ENCODE assay signal across 23 mouse cellular contexts in genomic region chr4:44994776-44995175, GRCm38 (mm10). TPM values are rescaled to one million over a fixed set of nuclear protein-coding genes. Genes with fewer than 3 reads are reported as not detected.
A peak's percentile ranks its signal among the peaks of the same experiment; 100 is the strongest.
DNase-seq lines count a peak whose midpoint lies in the region; ATAC-seq lines count a peak whose summit lies in the region.
"Had no signal": no experiment of that assay in that cellular context is flagged by ENCODE, and none has a peak within 500 bp of the region (broad histone marks: within the 10 kb centered on the region; RNA-seq: fewer than 3 reads in every experiment).

No protein-coding gene starts in this region.

- peak overlapping the region; percentile 18; the same call in 1 of the 2 replicates for H3K27ac ChIP-seq in hindbrain, embryonic 12.5 days
- no peak overlapping the region for H3K27ac ChIP-seq in hindbrain, embryonic 14.5 days
- H3K27ac ChIP-seq in midbrain, embryonic 11.5 days (ENCODE audit: low read depth, low read length): no peak overlapping the region
- H3K27ac ChIP-seq in midbrain, embryonic 15.5 days: no peak overlapping the region
- peak overlapping the region; percentile 80; the same call in 1 of the 2 replicates for H3K27ac ChIP-seq in liver, embryonic 16.5 days (ENCODE audit: low read length)
- H3K27ac ChIP-seq: embryonic facial prominence, embryonic 12.5 days; hindbrain, postnatal 0 days; left cerebral cortex, adult 2 months; lung, embryonic 15.5 days; macrophage; midbrain, embryonic 12.5 days had no signal

- WGBS in hindbrain, embryonic 12.5 days: 86% methylated on average over 18 of the region's 18 CpGs
- 84% methylated on average over 18 of the region's 18 CpGs for WGBS in hindbrain, embryonic 14.5 days
- WGBS in midbrain, embryonic 11.5 days: 88% methylated on average over 18 of the region's 18 CpGs
- WGBS in midbrain, embryonic 15.5 days: 82% methylated on average over 18 of the region's 18 CpGs
- 86% methylated on average over 18 of the region's 18 CpGs for WGBS in liver, embryonic 16.5 days (ENCODE audit: insufficient replicate concordance)

- no peaks in the 10 kb centered on the region for H3K27me3 ChIP-seq in hindbrain, embryonic 12.5 days
- H3K27me3 ChIP-seq in hindbrain, embryonic 14.5 days (ENCODE audit: control insufficient read depth, insufficient read depth, low read length): no peaks in the 10 kb centered on the region
- no peaks in the 10 kb centered on the region for H3K27me3 ChIP-seq in midbrain, embryonic 11.5 days (ENCODE audit: control insufficient read depth, insufficient read depth, low read length)
- H3K27me3 ChIP-seq in midbrain, embryonic 15.5 days (replicated peaks): no peaks in the 10 kb centered on the region
- H3K27me3 ChIP-seq in liver, embryonic 16.5 days (ENCODE audit: control insufficient read depth, insufficient read depth, low read depth, low read length): no peaks in the 10 kb centered on the region
- H3K27me3 ChIP-seq: CH12.LX; embryonic facial prominence, embryonic 12.5 days; heart, embryonic 12.5 days; lung, embryonic 15.5 days; midbrain, embryonic 12.5 days had no signal

- H3K9me3 ChIP-seq in hindbrain, embryonic 12.5 days (replicated peaks): no peaks in the 10 kb centered on the region
- no peaks in the 10 kb centered on the region for H3K9me3 ChIP-seq in hindbrain, embryonic 14.5 days (ENCODE audit: control insufficient read depth, low read length)
- H3K9me3 ChIP-seq in midbrain, embryonic 11.5 days (ENCODE audit: control insufficient read depth, low read length): no peaks in the 10 kb centered on the region
- H3K9me3 ChIP-seq in midbrain, embryonic 15.5 days: no peaks in the 10 kb centered on the region
- H3K9me3 ChIP-seq in liver, embryonic 16.5 days (replicated peaks; ENCODE audit: control insufficient read depth, low read length): no peaks in the 10 kb centered on the region
- H3K9me3 ChIP-seq: embryonic facial prominence, embryonic 12.5 days; heart, embryonic 12.5 days; lung, embryonic 15.5 days; midbrain, embryonic 12.5 days had no signal

- no peak for ATAC-seq in hindbrain, embryonic 12.5 days (ENCODE audit: low FRiP score)
- ATAC-seq in hindbrain, embryonic 14.5 days (ENCODE audit: low FRiP score): no peak
- ATAC-seq in midbrain, embryonic 11.5 days (ENCODE audit: low FRiP score): no peak
- ATAC-seq in midbrain, embryonic 15.5 days (replicated peaks): no peak
- no peak for ATAC-seq in liver, embryonic 16.5 days (ENCODE audit: low read depth)
- ATAC-seq in megakaryocyte-erythroid progenitor cell, adult 5-6 weeks (replicated peaks; ENCODE audit: low FRiP score, low TSS enrichment, poor library complexity, severe bottlenecking): no peak
- ATAC-seq: forebrain, embryonic 14.5 days; hindbrain, postnatal 0 days; intestine, embryonic 16.5 days had no signal

- no peak for DNase-seq in hindbrain, embryonic 14.5 days (ENCODE audit: low spot score)
- DNase-seq in midbrain, embryonic 11.5 days (ENCODE audit: low spot score, missing footprints): peak; percentile 26
- DNase-seq in R1 (ENCODE audit: low read depth, low spot score): peak; percentile 66
- DNase-seq in lung, postnatal 25 days (ENCODE audit: low spot score): no peak
- DNase-seq: B cell, adult 2 months; cerebellum, adult 11-12 months; cerebellum, postnatal 14 days; heart, postnatal 10 days; kidney, postnatal 36 days had no signal

- no peak overlapping the region for H3K4me3 ChIP-seq in hindbrain, embryonic 12.5 days
- H3K4me3 ChIP-seq in hindbrain, embryonic 14.5 days (replicated peaks; ENCODE audit: low read length): no peak overlapping the region
- H3K4me3 ChIP-seq in midbrain, embryonic 11.5 days (ENCODE audit: low read depth, low read length): no peak overlapping the region
- H3K4me3 ChIP-seq in midbrain, embryonic 15.5 days: no peak overlapping the region
- H3K4me3 ChIP-seq in liver, embryonic 16.5 days (ENCODE audit: low read depth, low read length): no peak overlapping the region
- H3K4me3 ChIP-seq: embryonic facial prominence, embryonic 12.5 days; heart, embryonic 12.5 days; left cerebral cortex, adult 2 months; lung, embryonic 15.5 days; midbrain, embryonic 12.5 days had no signal

- H3K4me2 ChIP-seq in hindbrain, embryonic 12.5 days (replicated peaks): no peak overlapping the region
- no peak overlapping the region for H3K4me2 ChIP-seq in hindbrain, embryonic 14.5 days (replicated peaks)
- H3K4me2 ChIP-seq in midbrain, embryonic 11.5 days: no peak overlapping the region
- no peak overlapping the region for H3K4me2 ChIP-seq in midbrain, embryonic 15.5 days
- H3K4me2 ChIP-seq in liver, embryonic 16.5 days (ENCODE audit: low read depth, low read length): no peak overlapping the region
- H3K4me2 ChIP-seq: embryonic facial prominence, embryonic 12.5 days; heart, embryonic 12.5 days; lung, embryonic 15.5 days; midbrain, embryonic 12.5 days had no signal

- H3K4me1 ChIP-seq in hindbrain, embryonic 12.5 days: peaks cover 5% of the 10 kb centered on the region; the same call in 1 of the 2 replicates
- H3K4me1 ChIP-seq in hindbrain, embryonic 14.5 days (replicated peaks; ENCODE audit: control insufficient read depth, insufficient read depth, low read length): no peaks in the 10 kb centered on the region
- H3K4me1 ChIP-seq in midbrain, embryonic 11.5 days (ENCODE audit: control insufficient read depth, insufficient read depth, low read length): peaks cover 4% of the 10 kb centered on the region; the same call in 1 of the 2 replicates
- H3K4me1 ChIP-seq in midbrain, embryonic 15.5 days: peaks cover 2% of the 10 kb centered on the region
- peaks cover 22% of the 10 kb centered on the region for H3K4me1 ChIP-seq in liver, embryonic 16.5 days (ENCODE audit: control insufficient read depth, low read depth, low read length)
- H3K4me1 ChIP-seq: embryonic facial prominence, embryonic 12.5 days; lung, embryonic 15.5 days had no signal

- no peak overlapping the region; the same call in 1 of the 2 replicates for H3K9ac ChIP-seq in hindbrain, embryonic 12.5 days
- H3K9ac ChIP-seq in hindbrain, embryonic 14.5 days: no peak overlapping the region
- no peak overlapping the region for H3K9ac ChIP-seq in midbrain, embryonic 11.5 days (ENCODE audit: low read length)
- no peak overlapping the region for H3K9ac ChIP-seq in midbrain, embryonic 15.5 days
- H3K9ac ChIP-seq in liver, embryonic 16.5 days (ENCODE audit: low read depth, low read length): no peak overlapping the region
- H3K9ac ChIP-seq: embryonic facial prominence, embryonic 12.5 days; heart, embryonic 12.5 days; lung, embryonic 15.5 days; midbrain, embryonic 12.5 days had no signal

- peaks cover 42% of the 10 kb centered on the region for H3K36me3 ChIP-seq in hindbrain, embryonic 12.5 days
- H3K36me3 ChIP-seq in hindbrain, embryonic 14.5 days (replicated peaks; ENCODE audit: control insufficient read depth, insufficient read depth): peaks cover 37% of the 10 kb centered on the region
- H3K36me3 ChIP-seq in midbrain, embryonic 11.5 days (ENCODE audit: control insufficient read depth, insufficient read depth, low read length): peaks cover 5% of the 10 kb centered on the region; the same call in 1 of the 2 replicates
- peaks cover 6% of the 10 kb centered on the region; the same call in 1 of the 2 replicates for H3K36me3 ChIP-seq in midbrain, embryonic 15.5 days (replicated peaks)
- H3K36me3 ChIP-seq in liver, embryonic 16.5 days (ENCODE audit: control insufficient read depth, insufficient read depth): peaks cover 17% of the 10 kb centered on the region

RNA-seq across cellular contexts. Expression of gene Grhpr, which starts 13.6 kb away (rescaled TPM):
- 38.1 and 43.2 TPM in 2 replicates for polyA plus RNA-seq in hindbrain, embryonic 12.5 days (2016; fragmentation: Nextera tagmentation; extraction: Ambion mirVana)
- polyA plus RNA-seq in hindbrain, embryonic 14.5 days (2014; fragmentation: Nextera tagmentation; extraction: Ambion mirVana): 27.0 and 28.5 TPM in 2 replicates
- 37.4 and 38.2 TPM in 2 replicates for polyA plus RNA-seq in midbrain, embryonic 11.5 days (2014; fragmentation: Nextera tagmentation; extraction: Ambion mirVana)
- polyA plus RNA-seq in midbrain, embryonic 15.5 days (2015; fragmentation: Nextera tagmentation; extraction: Ambion mirVana): 21.9 and 24.5 TPM in 2 replicates
- 165 and 179 TPM in 2 replicates for polyA plus RNA-seq in liver, embryonic 16.5 days (2015; fragmentation: Nextera tagmentation; extraction: Ambion mirVana)
- 16.9 and 25.1 TPM in 2 replicates for total RNA-seq in megakaryocyte-erythroid progenitor cell, adult 5-6 weeks (2014; fragmentation: Nextera tagmentation)
- 13.7 and 21.5 TPM in 2 replicates for total RNA-seq in megakaryocyte-erythroid progenitor cell, adult 5-6 weeks (2017)

RNA-seq across cellular contexts. Expression of gene Zbtb5, which starts 17.4 kb away (rescaled TPM):
- 51.0 and 53.1 TPM in 2 replicates for polyA plus RNA-seq in hindbrain, embryonic 12.5 days (2016; fragmentation: Nextera tagmentation; extraction: Ambion mirVana)
- 45.7 and 48.7 TPM in 2 replicates for polyA plus RNA-seq in hindbrain, embryonic 14.5 days (2014; fragmentation: Nextera tagmentation; extraction: Ambion mirVana)
- polyA plus RNA-seq in midbrain, embryonic 11.5 days (2014; fragmentation: Nextera tagmentation; extraction: Ambion mirVana): 41.2 and 44.7 TPM in 2 replicates
- 50.0 and 53.7 TPM in 2 replicates for polyA plus RNA-seq in midbrain, embryonic 15.5 days (2015; fragmentation: Nextera tagmentation; extraction: Ambion mirVana)
- 5.5 TPM in 2 replicates for polyA plus RNA-seq in liver, embryonic 16.5 days (2015; fragmentation: Nextera tagmentation; extraction: Ambion mirVana)
- total RNA-seq in megakaryocyte-erythroid progenitor cell, adult 5-6 weeks (2014; fragmentation: Nextera tagmentation): 9.2 and 11.4 TPM in 2 replicates
- total RNA-seq in megakaryocyte-erythroid progenitor cell, adult 5-6 weeks (2017): 8.0 and 12.4 TPM in 2 replicates

RNA-seq across cellular contexts. Expression of gene Polr1e, which starts 23.6 kb away (rescaled TPM):
- 38.6 and 46.9 TPM in 2 replicates for polyA plus RNA-seq in hindbrain, embryonic 12.5 days (2016; fragmentation: Nextera tagmentation; extraction: Ambion mirVana)
- polyA plus RNA-seq in hindbrain, embryonic 14.5 days (2014; fragmentation: Nextera tagmentation; extraction: Ambion mirVana): 32.0 and 37.2 TPM in 2 replicates
- polyA plus RNA-seq in midbrain, embryonic 11.5 days (2014; fragmentation: Nextera tagmentation; extraction: Ambion mirVana): 51.6 and 56.3 TPM in 2 replicates
- 26.3 and 29.8 TPM in 2 replicates for polyA plus RNA-seq in midbrain, embryonic 15.5 days (2015; fragmentation: Nextera tagmentation; extraction: Ambion mirVana)
- polyA plus RNA-seq in liver, embryonic 16.5 days (2015; fragmentation: Nextera tagmentation; extraction: Ambion mirVana): 11.4 and 13.1 TPM in 2 replicates
- total RNA-seq in megakaryocyte-erythroid progenitor cell, adult 5-6 weeks (2014; fragmentation: Nextera tagmentation): 33.5 and 45.3 TPM in 2 replicates
- total RNA-seq in megakaryocyte-erythroid progenitor cell, adult 5-6 weeks (2017): 79.9 and 110 TPM in 2 replicates

Comparison
In these comparisons a context has a peak if more than half of its experiments do, and no peak if none do; other contexts are left out.
1. H3K27ac ChIP-seq: peak in hindbrain, embryonic 12.5 days (single experiment) and liver, embryonic 16.5 days (single experiment); none in hindbrain, embryonic 14.5 days (single experiment), midbrain, embryonic 11.5 days (single experiment) and midbrain, embryonic 15.5 days (single experiment).
2. DNase-seq: peak in midbrain, embryonic 11.5 days (single experiment) and R1 (single experiment); none in hindbrain, embryonic 14.5 days (single experiment) and lung, postnatal 25 days (single experiment).